Mouse (Mus musculus) limb, embryonic 14.5 days (tissue): Measurements from ENCODE around the gene Arhgef38. TPM values are rescaled to one million over a fixed set of nuclear protein-coding genes. Genes with fewer than 3 reads are reported as not detected.
A peak's percentile ranks its signal among the peaks of the same experiment; 100 is the strongest.

Source experiments
- ATAC-seq: fragments of 200-750 bp; cut with Nextera tagmentation; 2 replicates; pipeline ENCODE4 v1.8.0; 2017; ENCODE audit warnings: low read depth, moderate number of reproducible peaks, moderate TSS enrichment; ENCODE audit not compliant: low FRiP score
- DNase-seq: peaks from one replicate; pipeline ENCODE4 v3.0.0-alpha.2; 2015; ENCODE audit warnings: low spot score
- H3K27ac ChIP-seq: fragments of 300-500 bp; sonication (generic); replicated peaks from 2 replicates; pipeline ENCODE4 v1.5.1; 2014; ENCODE audit warnings: low read depth, mild to moderate bottlenecking, low read length, moderate library complexity, mixed read lengths
- H3K27me3 ChIP-seq: fragments of 300-500 bp; sonication (generic); 2 replicates; pipeline ENCODE4 v1.6.1; 2014; ENCODE audit warnings: low read length, mixed read lengths; ENCODE audit not compliant: control insufficient read depth, insufficient read depth
- H3K36me3 ChIP-seq: fragments of 300-500 bp; sonication (generic); 2 replicates; pipeline ENCODE4 v1.6.1; 2014; ENCODE audit warnings: mild to moderate bottlenecking, low read length, moderate library complexity, mixed read lengths; ENCODE audit not compliant: control insufficient read depth, insufficient read depth
- H3K4me1 ChIP-seq: fragments of 300-500 bp; sonication (generic); 2 replicates; pipeline ENCODE4 v1.6.1; 2014; ENCODE audit warnings: antibody characterized with exemption, low read length, mixed read lengths; ENCODE audit not compliant: control insufficient read depth, insufficient read depth
- H3K4me2 ChIP-seq: fragments of 300-500 bp; sonication (generic); replicated peaks from 2 replicates; pipeline ENCODE4 v1.6.1; 2014; ENCODE audit warnings: low read depth, mild to moderate bottlenecking, low read length, moderate library complexity; ENCODE audit not compliant: severe bottlenecking
- H3K4me3 ChIP-seq: fragments of 300-500 bp; sonication (generic); replicated peaks from 2 replicates; pipeline ENCODE4 v1.5.1; 2014; ENCODE audit warnings: low read length
- H3K9ac ChIP-seq: fragments of 300-500 bp; sonication (generic); 2 replicates; pipeline ENCODE4 v1.6.1; 2014; ENCODE audit warnings: mild to moderate bottlenecking, low read depth, low read length, moderate library complexity; ENCODE audit not compliant: severe bottlenecking
- H3K9me3 ChIP-seq: fragments of 300-500 bp; sonication (generic); 2 replicates; pipeline ENCODE4 v1.6.1; 2016; ENCODE audit warnings: low read length; ENCODE audit not compliant: control insufficient read depth
- POLR2A ChIP-seq: fragments of 200-500 bp; IDR thresholded peaks from 2 replicates; pipeline ENCODE4 v1.8.0; 2012; ENCODE audit warnings: inconsistent platforms, mild to moderate bottlenecking, moderate library complexity, borderline replicate concordance; ENCODE audit not compliant: insufficient read depth, insufficient read length; ENCODE audit errors: extremely low read depth
- WGBS: fragments of 180-500 bp; shearing (Covaris S2); extraction: QIAGEN DNeasy Blood & Tissue Kit; methylation state at CpG from one replicate; pipeline ENCODE4 v1.1.7; 2014; 5-methylcytosine and 5-hydroxymethylcytosine counted together
- polyA plus RNA-seq, 2 experiments: library from polyadenylated mRNA; depleted of rRNA in 1 of 2; stranded (reverse) in 1 of 2; unstranded in 1 of 2; fragments of >200 nt; fragmentation: Nextera tagmentation in 1 of 2; extraction: Ambion mirVana in 1 of 2; gene quantifications; 2 replicates each; pipeline versions ENCODE4 v1.2.1 to v1.2.3; 2012 to 2014

The Arhgef38 gene
- polyA plus RNA-seq, 2 experiments: 0.01 to 0.04 TPM

DNA sequence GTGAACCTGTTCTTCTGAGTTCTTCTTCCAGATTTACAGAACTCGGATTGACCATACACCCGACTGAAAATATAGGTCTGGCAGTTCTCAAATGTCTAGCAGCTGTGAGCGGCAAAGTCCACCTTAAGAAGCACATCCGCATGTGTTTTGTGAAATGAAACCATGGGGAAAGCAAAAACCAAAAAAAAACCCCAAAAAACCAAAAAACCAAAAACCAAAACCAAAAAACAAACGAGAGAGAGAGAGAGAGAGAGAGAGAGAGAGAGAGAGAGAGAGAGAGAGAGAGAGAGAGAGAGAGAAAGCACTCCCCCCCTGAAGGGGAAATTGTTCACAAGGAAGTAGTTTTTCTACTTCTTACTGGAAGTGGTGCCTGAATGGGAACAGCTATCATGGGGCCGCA, 67.2 kb downstream of the Arhgef38 start:
- WGBS: 76% methylated on average over 6 of the region's 6 CpGs
- Histone ChIP-seq H3K4me2 (no peak overlapping the region), H3K4me3 (no peak overlapping the region), H3K9ac (no peak overlapping the region), H3K27ac (no peak overlapping the region), H3K27me3 (no peaks in the 10 kb centered on the region), H3K4me1 (0 out of 2 replicates have a peak, but pooled peaks cover 2% of the 10 kb centered on the region), H3K36me3 (no peaks in the 10 kb centered on the region), H3K9me3 (no peaks in the 10 kb centered on the region)
- no peak for TF ChIP-seq POLR2A
- DNase-seq: no peak
- ATAC-seq: no peak

- H3K9me3 ChIP-seq: no peaks in the 10 kb centered on the region
- TF ChIP-seq POLR2A: no peak
- H3K9ac ChIP-seq: no peak overlapping the region
- WGBS: 28% methylated on average over 1 of the region's 1 CpGs
- no peaks in the 10 kb centered on the region for H3K36me3 ChIP-seq
- H3K4me1 ChIP-seq: 0 out of 2 replicates have a peak, but pooled peaks cover 2% of the 10 kb centered on the region
- no peak overlapping the region for H3K4me2 ChIP-seq
- no peak for ATAC-seq
- no peaks in the 10 kb centered on the region for H3K27me3 ChIP-seq
- no peak overlapping the region for H3K4me3 ChIP-seq
- H3K27ac ChIP-seq: no peak overlapping the region
- DNase-seq: no peak
Observed at GRCm38 (mm10) chr3:133165130-133165529, 69.6 kb downstream of the Arhgef38 start.

- no peaks in the 10 kb centered on the region for H3K9me3 ChIP-seq
- WGBS: 80% methylated on average over 6 of the region's 6 CpGs
- TF ChIP-seq POLR2A: no peak
- H3K36me3 ChIP-seq: no peaks in the 10 kb centered on the region
- 0 out of 2 replicates have a peak, but pooled peaks cover 2% of the 10 kb centered on the region for H3K4me1 ChIP-seq
- no peak overlapping the region for H3K4me3 ChIP-seq
- no peak overlapping the region for H3K27ac ChIP-seq
- no peak overlapping the region for H3K9ac ChIP-seq
- no peak for DNase-seq
- no peak for ATAC-seq
- no peaks in the 10 kb centered on the region for H3K27me3 ChIP-seq
- H3K4me2 ChIP-seq: no peak overlapping the region
Observed at GRCm38 (mm10) chr3:133163913-133164406, 70.8 kb downstream of the Arhgef38 start.

DNA sequence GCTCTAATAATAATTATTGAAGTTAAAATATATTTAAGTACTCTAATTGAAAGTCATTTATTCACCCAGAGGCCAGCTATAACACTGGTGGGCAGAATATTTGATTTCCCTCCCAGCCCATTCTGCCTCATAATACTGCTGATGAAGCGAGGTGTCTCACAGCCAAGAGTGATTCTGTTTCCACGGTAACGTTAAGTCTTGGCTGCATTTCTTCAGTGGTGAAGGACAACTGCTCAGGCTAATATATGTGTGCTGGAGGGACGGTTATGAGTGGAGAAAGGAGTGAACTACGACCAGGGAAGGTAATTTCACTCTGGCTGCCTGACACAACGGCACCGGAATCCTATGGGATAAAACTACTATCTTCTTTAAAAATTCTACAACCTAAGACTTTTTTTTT, 71.6 kb downstream of the Arhgef38 start:
- peak; percentile 31 for DNase-seq
- H3K9me3 ChIP-seq: no peaks in the 10 kb centered on the region
- ATAC-seq: 0 out of 2 replicates have a peak, but pooled peaks have one; percentile 60

GRCm38 (mm10) chr3:133161407-133161806, 73.3 kb downstream of the Arhgef38 start:
- Histone ChIP-seq H3K27ac (no peak overlapping the region), H3K9me3 (no peaks in the 10 kb centered on the region), H3K4me3 (no peak overlapping the region), H3K4me1 (0 out of 2 replicates have a peak, but pooled peaks cover 5% of the 10 kb centered on the region), H3K4me2 (no peak overlapping the region), H3K9ac (no peak overlapping the region), H3K36me3 (no peaks in the 10 kb centered on the region), H3K27me3 (no peaks in the 10 kb centered on the region)
- ATAC-seq: no peak
- 85% methylated on average over 1 of the region's 1 CpGs for WGBS
- no peak for DNase-seq
- no peak for TF ChIP-seq POLR2A

More for the DNA sequence above, 71.6 kb downstream of the Arhgef38 start:
- H3K27ac ChIP-seq: no peak overlapping the region
- no peak overlapping the region for H3K4me2 ChIP-seq
- TF ChIP-seq POLR2A: no peak
- H3K4me1 ChIP-seq: 0 out of 2 replicates have a peak, but pooled peaks cover 5% of the 10 kb centered on the region
- H3K4me3 ChIP-seq: no peak overlapping the region
- 56% methylated on average over 7 of the region's 7 CpGs for WGBS
- no peak overlapping the region for H3K9ac ChIP-seq
- H3K36me3 ChIP-seq: no peaks in the 10 kb centered on the region
- no peaks in the 10 kb centered on the region for H3K27me3 ChIP-seq
